Mouse (Mus musculus) right cerebral cortex, postnatal 10 days (tissue): ENCODE data around the gene Adap1.

Source experiments
- DNase-seq, 2 experiments: peaks; one replicate each; pipeline ENCODE4 v3.0.0; 2021; ENCODE audit warnings: low spot score in 2 of 2

Adap1 gene

DNA sequence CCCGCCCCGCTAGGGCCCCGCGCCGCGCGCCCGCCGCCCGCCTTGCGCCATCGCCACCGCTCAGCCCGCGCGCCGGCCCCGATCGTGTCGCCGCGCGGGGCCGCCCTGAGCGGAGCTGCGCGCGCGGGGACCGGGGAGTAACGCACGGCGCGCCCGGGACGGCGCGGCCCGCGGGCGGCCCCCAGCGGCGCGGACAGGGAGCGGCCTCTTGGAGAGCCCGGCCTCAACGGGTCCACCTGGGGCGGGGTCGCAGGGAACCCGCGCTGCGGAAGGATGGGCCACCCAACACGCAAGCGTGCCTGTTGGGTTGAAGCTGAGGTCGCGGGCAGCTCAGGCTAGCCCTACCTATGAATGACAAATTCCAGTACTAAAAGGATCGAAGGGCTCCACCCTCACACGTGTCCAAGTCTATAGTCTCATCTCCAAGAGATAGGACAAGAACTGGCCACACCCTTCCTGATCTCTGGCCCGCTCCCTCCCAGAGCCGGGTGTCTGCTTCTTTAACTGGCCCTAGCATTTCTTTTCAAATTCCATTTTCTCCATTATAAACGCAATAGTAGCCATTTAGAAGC, at the start of gene Adap1:
Gene Adap1 (minus strand): TSS at position 228 of the 572 bp plus-strand sequence.
- DNase-seq = peak; percentile 75 to 78

GRCm38 (mm10) chr5:139374841-139375240, 49.4 kb upstream of the Adap1 start:
- DNase-seq = no peak

GRCm38 (mm10) chr5:139373889-139374444, 48.5 kb upstream of the Adap1 start:
- DNase-seq = no peak

GRCm38 (mm10) chr5:139373126-139373525, 47.7 kb upstream of the Adap1 start:
- no peak for DNase-seq

GRCm38 (mm10) chr5:139371631-139372401, 46.4 kb upstream of the Adap1 start:
- DNase-seq = peak; percentile 92 to 93

GRCm38 (mm10) chr5:139371118-139371517, 45.7 kb upstream of the Adap1 start:
- DNase-seq = no peak

- DNase-seq = no peak
Observed at GRCm38 (mm10) chr5:139370336-139370735, 44.9 kb upstream of the Adap1 start.

DNA sequence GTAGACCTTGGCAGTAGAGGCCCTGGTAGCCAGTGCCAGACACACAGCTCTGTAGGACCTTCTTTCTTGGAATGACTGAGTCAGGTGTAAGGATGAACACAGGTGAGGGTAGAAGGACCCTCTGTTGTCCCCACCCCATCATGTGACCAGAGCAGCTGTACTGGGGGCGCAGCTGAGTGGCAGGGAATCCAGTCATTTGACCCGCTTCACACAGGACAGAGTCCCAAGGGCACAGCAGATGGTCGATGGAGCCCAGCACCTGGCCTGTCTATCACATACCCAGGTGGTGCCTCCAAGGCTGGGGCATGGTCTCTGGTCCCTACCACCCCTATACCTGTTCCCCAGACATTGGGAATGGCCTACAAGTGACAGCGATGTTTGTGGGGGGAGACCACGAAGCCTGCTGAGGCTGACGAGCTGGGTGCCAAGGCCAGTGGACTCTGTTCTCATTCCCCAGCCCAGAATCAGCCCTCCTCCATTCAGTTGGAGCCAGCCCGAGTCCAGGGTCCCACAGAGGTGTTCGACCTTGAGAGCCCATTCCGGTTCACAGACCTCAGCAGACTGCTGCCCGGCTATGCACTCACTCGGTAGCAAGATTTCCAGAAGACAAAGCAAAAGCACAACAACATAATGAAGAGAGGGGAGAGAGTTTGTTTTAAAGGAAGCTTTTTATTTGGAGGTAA, 43.4 kb upstream of the Adap1 start:
- DNase-seq = no peak

DNA sequence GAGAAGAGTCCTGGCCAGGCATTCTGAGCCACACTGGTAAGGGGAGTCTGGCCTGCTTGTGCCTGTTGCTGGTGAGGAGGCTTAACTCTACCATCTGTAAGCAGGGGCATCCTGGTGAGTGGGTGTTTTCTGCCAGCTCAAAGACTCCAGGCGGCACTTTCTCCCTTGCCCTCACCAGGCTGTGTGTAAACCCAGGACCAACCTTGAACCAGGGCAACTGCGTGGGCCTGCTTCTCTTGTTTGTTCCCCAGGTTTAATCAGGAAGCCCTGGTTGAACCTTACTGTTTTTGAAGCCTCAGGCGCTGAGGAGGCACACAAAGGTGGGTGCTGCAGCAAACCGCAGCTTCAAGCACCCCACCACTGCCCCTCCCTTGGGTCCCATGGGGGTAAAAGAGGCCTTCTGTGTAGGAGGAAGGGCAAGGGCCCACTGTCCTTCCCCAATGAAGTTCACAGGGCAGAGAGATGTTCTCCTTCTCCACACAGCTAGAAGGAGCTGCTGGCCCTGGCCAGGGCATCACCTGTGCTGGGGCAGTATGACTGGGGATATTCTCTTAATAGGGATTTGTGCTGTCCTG, 42.5 kb upstream of the Adap1 start:
- DNase-seq = no peak

DNA sequence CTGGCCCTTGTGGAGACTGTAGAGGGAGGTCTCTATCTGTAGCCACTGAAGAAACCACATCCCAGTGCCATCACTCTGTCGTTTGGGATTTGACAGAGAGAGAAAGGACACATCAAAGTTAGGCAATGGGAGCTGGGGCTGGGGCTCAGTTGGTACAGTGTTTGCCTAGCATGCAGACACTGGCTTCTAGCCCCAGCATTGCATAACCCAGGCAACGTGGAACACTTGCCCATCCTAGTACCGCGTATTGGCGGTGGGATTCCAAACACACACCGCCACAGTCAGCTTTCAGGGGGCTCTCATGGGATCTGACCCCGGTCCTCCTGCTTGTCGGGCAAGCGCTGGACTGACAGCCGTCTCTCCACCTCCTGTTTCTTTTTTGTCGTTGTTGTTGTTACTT, 41.1 kb upstream of the Adap1 start:
- no peak for DNase-seq

- peak in 1 of 2 experiments; percentile 56 for DNase-seq
Observed at GRCm38 (mm10) chr5:139365827-139366226, 40.4 kb upstream of the Adap1 start.

DNA sequence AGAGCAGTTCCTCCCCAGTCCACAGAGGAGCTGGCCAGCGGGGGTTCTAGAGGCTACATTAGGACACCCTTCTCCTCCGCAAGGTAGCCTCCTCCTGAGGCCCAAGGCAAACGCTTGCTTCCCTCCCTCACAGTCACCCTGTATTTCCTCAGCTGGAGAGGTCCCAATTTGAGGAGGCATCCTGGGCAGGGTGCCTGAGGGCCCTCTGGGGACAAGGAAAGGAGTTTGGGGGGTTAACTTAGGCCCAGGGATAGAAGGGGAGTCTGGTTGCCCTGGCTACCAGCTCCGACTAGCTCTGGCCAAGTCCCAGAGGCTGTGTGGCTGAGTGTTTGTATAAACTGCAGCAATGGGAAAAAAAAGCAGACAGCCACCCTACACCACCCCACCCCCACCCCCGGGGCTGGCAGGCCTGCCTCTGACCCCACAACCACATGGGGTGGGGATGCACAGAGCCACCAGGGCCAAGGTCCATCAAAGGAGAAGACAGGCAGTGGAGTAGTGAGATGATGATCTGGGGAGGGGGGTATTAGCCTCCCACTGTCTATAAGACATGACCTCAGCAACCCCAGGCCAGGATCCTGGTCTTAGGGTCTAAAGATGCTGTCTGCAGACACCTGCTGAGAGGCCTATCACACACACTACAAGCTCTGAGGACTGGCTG, 39.6 kb upstream of the Adap1 start:
- DNase-seq = peak; percentile 70 to 81

DNA sequence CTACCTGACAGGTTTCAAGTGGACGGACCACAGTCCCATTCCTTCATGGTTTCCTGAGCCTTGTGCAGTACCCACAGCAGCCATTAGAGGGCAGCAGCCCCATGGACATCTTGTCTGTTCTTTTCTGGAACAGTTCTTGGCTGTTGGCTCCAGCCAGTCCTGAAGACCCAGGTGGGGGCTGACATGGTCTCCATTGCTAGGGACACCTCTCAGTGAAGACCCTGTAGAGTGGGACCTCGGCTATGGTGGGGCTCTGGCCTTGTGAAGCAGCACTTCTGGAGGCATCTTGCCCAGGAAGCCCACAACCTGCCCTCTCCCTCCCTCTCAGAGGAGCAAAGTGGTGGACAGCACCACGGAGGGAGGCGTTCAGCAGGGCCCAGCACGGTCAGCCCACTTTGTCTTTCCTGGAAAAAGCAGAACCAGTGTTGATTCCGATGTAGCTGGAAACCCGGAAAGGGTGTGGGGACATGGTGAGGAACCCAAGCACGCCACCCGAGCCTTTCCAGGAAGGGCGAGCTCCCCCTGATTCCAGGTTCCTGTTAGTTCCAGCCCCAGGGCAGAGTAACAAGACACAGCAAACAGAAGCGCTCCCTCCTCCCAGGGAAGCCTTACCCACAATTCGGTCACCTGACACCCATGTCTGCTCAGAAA, 39.0 kb upstream of the Adap1 start:
- DNase-seq = peak; percentile 91 to 93

GRCm38 (mm10) chr5:139363858-139364257, 38.4 kb upstream of the Adap1 start:
- peak; percentile 70 to 71 for DNase-seq

DNA sequence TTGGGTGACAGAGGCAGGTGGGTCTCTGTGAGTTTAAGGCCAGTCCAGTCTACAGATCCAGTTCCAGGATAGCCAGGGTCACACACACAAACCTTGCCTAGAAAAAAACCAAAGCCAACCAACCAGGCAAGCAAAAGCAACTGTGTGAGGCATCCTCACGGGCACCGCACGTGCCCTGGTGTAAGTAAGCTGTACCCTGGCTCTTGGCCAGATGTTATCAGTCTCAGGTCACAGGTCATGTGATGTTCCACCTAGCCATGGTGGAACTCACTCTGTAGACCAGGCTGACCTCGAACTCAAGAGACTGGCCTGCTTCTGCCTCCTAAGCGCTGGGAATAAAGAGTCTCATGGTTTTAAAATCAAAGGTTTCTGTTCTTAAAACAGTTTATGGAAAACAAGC, 33.8 kb upstream of the Adap1 start:
- no peak for DNase-seq

- DNase-seq = no peak
Observed at GRCm38 (mm10) chr5:139358653-139359052, 33.2 kb upstream of the Adap1 start.

- DNase-seq = peak; percentile 76 to 85
Observed at GRCm38 (mm10) chr5:139355235-139355772, 29.9 kb upstream of the Adap1 start.

DNA sequence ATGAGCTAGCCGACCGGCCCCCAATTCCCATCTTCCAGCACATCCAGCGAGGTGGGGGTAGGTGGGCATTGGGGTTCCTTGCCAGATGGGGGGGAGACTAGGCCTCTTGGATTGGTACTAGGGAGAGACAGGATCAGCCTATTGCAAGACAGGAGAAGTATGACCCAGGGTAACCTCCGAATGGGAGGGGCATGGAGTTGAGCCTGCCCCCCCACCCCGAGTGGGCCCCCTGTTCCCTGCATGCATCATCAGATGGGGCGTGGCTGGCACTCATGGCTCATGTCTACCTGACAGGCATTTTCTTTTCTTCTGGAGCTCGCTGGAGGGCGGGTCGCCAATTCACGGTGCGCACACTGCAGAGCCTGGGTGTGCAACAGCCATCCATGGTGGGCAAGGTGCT, 28.5 kb upstream of the Adap1 start:
- DNase-seq = no peak

- no peak for DNase-seq
Observed at GRCm38 (mm10) chr5:139353496-139353895, 28.1 kb upstream of the Adap1 start.

DNA sequence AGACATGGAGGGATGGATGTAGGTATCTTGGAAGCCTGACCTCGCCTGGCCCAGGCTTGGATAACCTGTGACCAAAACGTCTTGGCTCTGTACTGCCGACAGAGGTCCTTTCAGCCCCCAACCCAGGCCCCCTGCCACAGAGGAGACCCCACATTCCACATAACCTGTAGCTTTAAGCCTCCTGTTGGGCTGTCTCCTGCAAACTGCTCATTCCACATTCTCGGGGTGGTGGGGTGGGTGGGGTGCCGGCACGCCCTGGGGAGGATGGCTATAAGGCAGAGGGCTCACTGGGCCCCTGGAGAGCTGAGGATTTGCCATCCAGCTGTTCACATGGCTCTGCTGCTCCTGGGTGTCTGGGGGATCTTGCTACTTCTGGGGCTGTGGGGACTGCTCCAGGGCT, 26.9 kb upstream of the Adap1 start, which contains the start of gene Cyp2w1:
Gene Cyp2w1 (plus strand): TSS at position 301 of the 400 bp plus-strand sequence.
- no peak for DNase-seq

DNA sequence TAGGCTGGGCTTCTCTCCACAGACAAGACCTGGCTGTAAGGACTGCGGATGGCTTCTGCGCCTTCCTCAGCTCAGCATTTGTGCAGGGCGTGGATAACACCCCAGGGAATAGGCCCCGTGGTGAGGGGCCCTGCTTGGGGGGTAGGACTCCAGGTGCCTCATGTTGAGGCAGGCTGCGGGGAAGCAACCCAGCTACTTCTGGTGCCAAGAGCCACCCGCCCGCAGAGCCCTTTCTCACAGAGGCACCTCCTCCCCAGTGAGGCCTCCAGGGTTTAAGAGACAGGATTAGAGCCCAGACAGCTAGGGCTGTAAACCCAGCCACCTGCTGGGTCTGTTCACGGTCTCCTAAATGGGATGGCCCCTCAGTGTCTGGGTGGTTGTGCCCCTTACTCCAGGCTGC, 26.2 kb upstream of the Adap1 start:
- DNase-seq = no peak
